Mouse (Mus musculus): Measurements from ENCODE around the gene Madcam1. TPM values are rescaled to one million over a fixed set of nuclear protein-coding genes. Genes with fewer than 3 reads are reported as not detected.

Gene Madcam1
- polyA plus RNA-seq (2015; fragmentation: Nextera tagmentation; extraction: Ambion mirVana): 0.79 and 1.1 TPM in 2 replicates

GRCm38 (mm10) chr10:79664131-79664665 is at the start of gene Madcam1:
Gene Madcam1, plus strand, starts transcription at chr10:79664559.
- Histone ChIP-seq H3K36me3 (replicated peaks) (no peaks in the 10 kb centered on the region), H3K9ac (no peak within 1 kb of the TSS), H3K4me1 (peaks cover 11% of the 10 kb centered on the region), H3K27ac (no peak within 1 kb of the TSS), H3K27me3 (replicated peaks) (no peaks in the 10 kb centered on the region), H3K4me2 (no peak within 1 kb of the TSS), H3K4me3 (no peak within 1 kb of the TSS), H3K9me3 (no peaks in the 10 kb centered on the region)
- ATAC-seq (replicated peaks): no peak
- 12% methylated on average over 13 of the region's 13 CpGs for WGBS

- Histone ChIP-seq H3K9ac (no peak overlapping the region), H3K27ac (no peak overlapping the region), H3K27me3 (replicated peaks) (peaks cover 23% of the 10 kb centered on the region), H3K4me1 (peaks cover 27% of the 10 kb centered on the region), H3K4me2 (no peak overlapping the region), H3K4me3 (no peak overlapping the region), H3K36me3 (replicated peaks) (no peaks in the 10 kb centered on the region), H3K9me3 (no peaks in the 10 kb centered on the region)
- ATAC-seq (replicated peaks): no peak
- 10% methylated on average over 8 of the region's 8 CpGs for WGBS
These were observed 48.5 kb upstream of the Madcam1 start for GRCm38 (mm10) chr10:79615860-79616259.

GRCm38 (mm10) chr10:79616376-79616775 is 48.0 kb upstream of the Madcam1 start:
- Histone ChIP-seq H3K9ac (no peak overlapping the region), H3K4me3 (no peak overlapping the region), H3K4me1 (peaks cover 25% of the 10 kb centered on the region), H3K27ac (no peak overlapping the region), H3K36me3 (replicated peaks) (no peaks in the 10 kb centered on the region), H3K27me3 (replicated peaks) (peaks cover 21% of the 10 kb centered on the region), H3K4me2 (no peak overlapping the region), H3K9me3 (no peaks in the 10 kb centered on the region)
- no peak for ATAC-seq (replicated peaks)
- 88% methylated on average over 5 of the region's 5 CpGs for WGBS

- H3K36me3 ChIP-seq (replicated peaks): no peaks in the 10 kb centered on the region
- ATAC-seq (replicated peaks): no peak
- H3K9ac ChIP-seq: no peak overlapping the region
- 71% methylated on average over 12 of the region's 12 CpGs for WGBS
- H3K4me1 ChIP-seq: no peaks in the 10 kb centered on the region
- no peak overlapping the region for H3K4me2 ChIP-seq
- no peaks in the 10 kb centered on the region for H3K9me3 ChIP-seq
- H3K27me3 ChIP-seq (replicated peaks): no peaks in the 10 kb centered on the region
- H3K27ac ChIP-seq: no peak overlapping the region
- H3K4me3 ChIP-seq: no peak overlapping the region
These were observed 40.4 kb upstream of the Madcam1 start for GRCm38 (mm10) chr10:79623950-79624349.

GRCm38 (mm10) chr10:79625398-79625797 is 39.0 kb upstream of the Madcam1 start:
- H3K9me3 ChIP-seq: no peaks in the 10 kb centered on the region
- no peaks in the 10 kb centered on the region for H3K36me3 ChIP-seq (replicated peaks)
- no peaks in the 10 kb centered on the region for H3K4me1 ChIP-seq
- H3K27me3 ChIP-seq (replicated peaks): no peaks in the 10 kb centered on the region
- no peak overlapping the region for H3K4me3 ChIP-seq
- H3K4me2 ChIP-seq: no peak overlapping the region
- 82% methylated on average over 9 of the region's 9 CpGs for WGBS
- no peak overlapping the region for H3K27ac ChIP-seq
- ATAC-seq (replicated peaks): no peak
- H3K9ac ChIP-seq: no peak overlapping the region

- WGBS: 91% methylated on average over 10 of the region's 10 CpGs
These were observed 38.2 kb upstream of the Madcam1 start for GRCm38 (mm10) chr10:79626156-79626555.

DNA sequence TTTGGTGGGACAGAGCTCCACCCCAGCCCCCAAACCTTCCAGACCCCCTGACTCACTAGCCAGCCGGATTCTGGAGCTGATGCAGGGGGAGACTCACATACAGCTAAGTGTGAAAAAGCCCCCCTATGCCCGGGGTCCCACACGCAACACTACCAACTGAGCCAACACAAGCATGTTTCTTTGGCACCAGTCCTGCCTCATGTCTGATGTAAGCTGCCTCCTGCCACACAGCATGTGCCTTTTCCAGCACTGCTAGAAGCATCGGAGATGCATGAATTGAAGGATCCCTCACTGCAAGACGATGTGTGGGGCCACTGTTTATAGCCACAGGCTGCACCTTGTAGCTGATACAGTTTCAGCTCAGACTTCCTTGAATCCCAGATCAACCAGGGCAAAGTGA is 36.0 kb upstream of the Madcam1 start:
- Histone ChIP-seq H3K4me3 (no peak overlapping the region), H3K36me3 (replicated peaks) (no peaks in the 10 kb centered on the region), H3K9me3 (no peaks in the 10 kb centered on the region), H3K4me1 (no peaks in the 10 kb centered on the region), H3K4me2 (no peak overlapping the region), H3K27me3 (replicated peaks) (no peaks in the 10 kb centered on the region), H3K9ac (no peak overlapping the region), H3K27ac (no peak overlapping the region)
- no peak for ATAC-seq (replicated peaks)
- WGBS: 85% methylated on average over 5 of the region's 5 CpGs

More at GRCm38 (mm10) chr10:79626156-79626555, 38.2 kb upstream of the Madcam1 start:
- no peaks in the 10 kb centered on the region for H3K36me3 ChIP-seq (replicated peaks)
- H3K4me2 ChIP-seq: no peak overlapping the region
- ATAC-seq (replicated peaks): no peak
- H3K27me3 ChIP-seq (replicated peaks): no peaks in the 10 kb centered on the region
- H3K4me3 ChIP-seq: no peak overlapping the region
- no peaks in the 10 kb centered on the region for H3K4me1 ChIP-seq
- no peak overlapping the region for H3K27ac ChIP-seq
- no peaks in the 10 kb centered on the region for H3K9me3 ChIP-seq
- H3K9ac ChIP-seq: no peak overlapping the region

GRCm38 (mm10) chr10:79631432-79631831 is 32.9 kb upstream of the Madcam1 start:
- Histone ChIP-seq H3K27me3 (replicated peaks) (no peaks in the 10 kb centered on the region), H3K9ac (no peak overlapping the region), H3K27ac (no peak overlapping the region), H3K4me2 (no peak overlapping the region), H3K4me3 (no peak overlapping the region), H3K9me3 (no peaks in the 10 kb centered on the region), H3K36me3 (replicated peaks) (no peaks in the 10 kb centered on the region), H3K4me1 (peaks cover 5% of the 10 kb centered on the region)
- ATAC-seq (replicated peaks): no peak
- 77% methylated on average over 4 of the region's 4 CpGs for WGBS

DNA sequence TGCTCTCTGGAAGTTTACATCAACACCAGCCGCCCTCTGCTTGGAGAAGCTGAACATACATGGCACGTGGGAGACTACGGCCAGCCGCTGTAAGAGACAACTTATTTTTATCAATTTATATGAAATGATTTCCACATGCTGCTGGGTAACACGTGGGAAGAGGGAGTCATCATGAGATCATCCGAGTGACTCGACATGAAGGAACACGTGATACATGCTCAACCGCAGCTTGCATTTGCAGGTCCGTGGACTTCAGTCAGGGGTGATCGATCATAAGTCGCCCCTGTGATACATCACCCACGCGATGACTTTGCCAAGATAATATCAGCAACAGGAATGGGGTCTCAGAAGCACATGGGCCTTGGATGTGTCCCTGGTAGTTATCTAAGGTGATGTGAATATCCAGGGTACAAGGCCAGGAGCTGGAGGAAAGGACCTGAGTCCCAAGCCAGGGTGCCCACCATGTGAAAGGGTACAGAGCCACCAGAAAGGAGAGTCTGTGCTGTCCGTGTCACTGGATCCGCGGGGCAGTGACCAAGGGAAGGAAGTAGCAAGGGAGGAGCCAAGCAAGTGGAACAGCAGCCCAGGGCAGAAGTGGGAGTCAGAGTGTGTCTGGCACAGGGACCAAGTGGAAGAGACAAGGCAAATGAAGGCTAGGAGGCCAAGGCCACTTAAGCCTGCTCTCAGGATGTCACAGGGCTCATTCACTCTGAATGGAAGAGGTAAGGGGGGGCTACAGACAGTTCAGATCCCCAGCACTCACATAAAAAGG is 31.2 kb upstream of the Madcam1 start:
- Histone ChIP-seq H3K4me3 (no peak overlapping the region), H3K9me3 (no peaks in the 10 kb centered on the region), H3K4me1 (peaks cover 11% of the 10 kb centered on the region), H3K36me3 (replicated peaks) (no peaks in the 10 kb centered on the region), H3K9ac (no peak overlapping the region), H3K27ac (no peak overlapping the region), H3K4me2 (no peak overlapping the region), H3K27me3 (replicated peaks) (no peaks in the 10 kb centered on the region)
- no peak for ATAC-seq (replicated peaks)
- 82% methylated on average over 17 of the region's 17 CpGs for WGBS

GRCm38 (mm10) chr10:79636287-79636686 is 28.1 kb upstream of the Madcam1 start:
- H3K9ac ChIP-seq: peak overlapping the region; percentile 84; the same call in 1 of the 2 replicates
- peaks cover 17% of the 10 kb centered on the region for H3K27me3 ChIP-seq (replicated peaks)
- no peaks in the 10 kb centered on the region for H3K9me3 ChIP-seq
- peaks cover 23% of the 10 kb centered on the region for H3K4me1 ChIP-seq
- 79% methylated on average over 8 of the region's 8 CpGs for WGBS
- H3K27ac ChIP-seq: peak overlapping the region; percentile 91
- no peak for ATAC-seq (replicated peaks)
- peak overlapping the region; percentile 75 for H3K4me2 ChIP-seq
- H3K36me3 ChIP-seq (replicated peaks): no peaks in the 10 kb centered on the region
- peak overlapping the region; percentile 72 for H3K4me3 ChIP-seq

- peak; percentile 91 for ATAC-seq (replicated peaks)
- H3K4me1 ChIP-seq: peaks cover 23% of the 10 kb centered on the region
- H3K4me3 ChIP-seq: peak within 1 kb of the TSS; percentile 72
- peak within 1 kb of the TSS; percentile 91 for H3K27ac ChIP-seq
- H3K9ac ChIP-seq: peak within 1 kb of the TSS; percentile 84
- H3K27me3 ChIP-seq (replicated peaks): peaks cover 17% of the 10 kb centered on the region
- H3K36me3 ChIP-seq (replicated peaks): no peaks in the 10 kb centered on the region
- WGBS: under 1% methylated on average over 111 of the region's 116 CpGs
- no peaks in the 10 kb centered on the region for H3K9me3 ChIP-seq
- H3K4me2 ChIP-seq: peak within 1 kb of the TSS; percentile 75
These were observed 26.9 kb upstream of the Madcam1 start, which contains the start of gene Shc2 for GRCm38 (mm10) chr10:79637128-79638110. Gene Shc2, minus strand, starts transcription at chr10:79637918.
